Mouse (Mus musculus): Measurements from ENCODE around the gene Hist2h2aa1.

The Hist2h2aa1 gene

DNA sequence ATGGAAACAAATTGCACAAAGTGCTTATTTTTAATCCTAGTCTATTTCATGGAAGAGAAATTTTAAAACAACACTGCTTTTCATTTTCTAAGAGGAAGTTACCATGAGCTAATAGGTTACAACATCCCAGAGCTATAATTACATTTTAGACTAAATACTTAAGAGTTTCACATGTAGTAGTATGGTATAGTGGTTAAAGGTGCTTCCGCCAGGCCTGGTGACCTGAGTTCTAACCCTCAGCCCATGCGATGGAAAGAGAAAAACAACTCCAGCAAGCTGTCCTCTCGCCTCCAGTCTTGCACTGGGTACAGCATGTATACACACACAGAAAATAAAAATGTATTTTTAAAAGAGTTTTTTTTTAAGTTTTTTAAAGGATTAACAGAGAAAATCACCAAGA, 6.5 kb downstream of the Hist2h2aa1 start:
- 89% methylated on average over 3 of the region's 3 CpGs for WGBS

DNA sequence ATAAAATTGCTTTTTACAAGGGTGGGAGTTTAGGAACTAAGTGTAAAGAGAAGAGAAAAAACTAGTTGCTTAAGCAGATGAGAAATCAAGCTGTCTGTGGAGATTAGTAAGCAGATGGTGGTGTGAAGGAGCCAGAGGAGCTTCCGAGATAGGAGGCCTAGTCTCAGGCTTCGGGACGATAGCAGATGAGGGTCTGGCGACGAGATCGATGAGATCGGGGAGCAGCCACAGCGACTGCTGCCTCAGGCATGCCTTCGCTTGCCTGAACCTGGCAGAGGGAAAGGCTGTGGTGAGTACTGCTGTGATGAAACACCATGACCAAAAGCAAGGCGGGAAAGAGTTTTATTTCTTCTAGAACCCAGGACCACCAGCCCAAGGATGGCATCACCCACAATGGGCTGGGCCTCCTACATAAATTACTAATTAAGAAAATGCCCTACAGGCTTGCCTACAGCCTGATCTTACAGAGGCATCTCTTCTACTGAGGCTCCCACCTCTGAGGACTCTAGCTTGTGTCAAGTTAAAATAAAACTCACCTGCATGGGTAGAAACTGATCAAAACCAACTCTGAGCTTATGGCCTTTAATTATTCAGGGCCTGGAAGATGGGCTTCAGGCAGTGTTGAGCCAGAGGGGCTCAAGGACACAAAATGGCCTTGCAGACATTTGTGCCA, 9.5 kb downstream of the Hist2h2aa1 start:
- WGBS, result 58% methylated on average over 10 of the region's 10 CpGs

DNA sequence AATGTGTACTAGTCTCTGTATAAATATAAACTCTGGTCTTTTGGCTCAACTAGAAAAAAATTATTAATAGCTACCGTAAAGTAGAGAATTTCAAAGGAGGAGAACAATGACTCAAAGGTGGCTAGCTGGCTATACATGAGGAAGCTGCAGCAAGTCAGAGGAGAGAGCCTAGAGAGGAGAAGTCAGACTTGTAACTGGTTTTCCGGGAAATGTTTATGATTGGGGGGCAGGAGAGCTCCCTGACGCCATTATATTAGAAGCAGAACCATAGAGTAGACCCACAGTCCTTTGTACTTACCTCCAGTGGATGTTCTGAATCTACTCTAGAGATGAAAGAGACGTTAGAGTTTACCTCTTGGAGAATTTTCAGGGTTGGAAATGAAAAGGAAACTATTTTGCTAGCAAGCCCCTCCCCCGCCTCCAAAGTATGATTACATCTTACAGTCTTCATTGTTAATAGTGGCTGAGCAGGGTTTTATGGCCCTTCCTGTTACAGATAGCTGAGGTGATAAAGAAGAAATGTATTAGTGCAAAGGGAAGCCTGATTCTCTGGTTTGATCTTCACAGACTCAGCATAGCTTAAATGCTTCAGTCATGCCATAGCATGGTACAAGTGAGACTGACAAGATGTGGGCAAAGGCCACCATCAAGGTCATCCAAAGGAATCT, 10.8 kb downstream of the Hist2h2aa1 start:
- 78% methylated on average over 5 of the region's 5 CpGs for WGBS

DNA sequence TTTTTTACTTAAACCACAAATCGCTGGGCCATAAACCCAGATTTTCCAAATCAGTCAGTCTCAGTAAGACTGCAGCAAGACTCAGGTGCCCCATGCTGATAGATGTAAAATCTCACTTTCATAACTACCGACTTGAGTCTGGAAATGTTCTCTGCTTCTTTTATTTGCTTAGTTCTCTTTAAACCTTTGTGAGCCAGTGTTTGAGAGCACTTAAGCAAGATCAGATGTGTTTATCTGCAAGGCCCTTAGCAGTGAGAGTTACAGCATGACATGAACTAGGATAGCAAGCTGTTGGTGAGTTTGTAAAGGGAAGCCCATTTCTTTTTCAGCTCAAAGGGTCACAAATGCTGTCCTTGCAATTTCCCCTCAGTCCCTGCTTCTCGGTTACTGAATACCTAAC, 11.9 kb downstream of the Hist2h2aa1 start:
- 90% methylated on average over 3 of the region's 3 CpGs for WGBS

DNA sequence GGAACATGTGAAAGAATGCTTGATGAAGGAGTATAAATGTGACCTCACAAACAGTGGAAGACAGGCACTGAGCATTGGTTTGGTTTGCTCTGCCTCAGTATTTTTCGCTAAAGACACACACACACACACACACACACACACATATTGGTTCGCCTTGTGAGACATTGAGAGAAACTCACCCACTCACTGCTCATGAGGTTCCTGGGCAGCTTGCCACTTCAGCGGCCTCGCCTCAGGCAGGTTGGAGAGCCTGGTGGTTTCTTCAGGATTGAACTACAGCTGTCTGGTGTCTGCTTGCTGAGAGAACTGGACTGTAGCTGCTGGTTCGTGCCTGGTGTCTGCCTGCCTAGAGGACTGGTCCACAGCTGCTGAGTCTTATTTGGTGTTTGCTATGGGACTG, 14.9 kb downstream of the Hist2h2aa1 start:
- 73% methylated on average over 5 of the region's 5 CpGs for whole genome bisulfite sequencing

DNA sequence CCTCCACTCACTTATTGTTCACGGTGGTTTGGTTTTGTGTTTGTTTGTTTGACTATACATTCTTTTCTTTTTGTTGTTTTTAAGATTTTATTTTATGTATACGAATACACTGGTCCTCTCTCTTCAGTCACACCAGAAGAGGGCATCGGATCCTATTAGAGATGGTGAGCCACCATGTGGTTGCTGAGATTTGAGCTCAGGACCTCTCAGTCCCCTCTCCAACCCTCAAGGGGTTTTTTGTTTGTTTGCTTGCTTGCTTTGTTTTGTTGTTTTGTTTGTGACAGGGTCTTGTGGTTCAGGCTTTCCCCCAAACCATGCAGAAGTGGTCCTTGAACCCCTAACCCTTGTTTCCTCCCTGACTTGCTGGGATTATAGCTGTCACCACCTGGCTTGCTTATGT, 16.3 kb downstream of the Hist2h2aa1 start:
- 40% methylated on average over 3 of the region's 3 CpGs for WGBS

DNA sequence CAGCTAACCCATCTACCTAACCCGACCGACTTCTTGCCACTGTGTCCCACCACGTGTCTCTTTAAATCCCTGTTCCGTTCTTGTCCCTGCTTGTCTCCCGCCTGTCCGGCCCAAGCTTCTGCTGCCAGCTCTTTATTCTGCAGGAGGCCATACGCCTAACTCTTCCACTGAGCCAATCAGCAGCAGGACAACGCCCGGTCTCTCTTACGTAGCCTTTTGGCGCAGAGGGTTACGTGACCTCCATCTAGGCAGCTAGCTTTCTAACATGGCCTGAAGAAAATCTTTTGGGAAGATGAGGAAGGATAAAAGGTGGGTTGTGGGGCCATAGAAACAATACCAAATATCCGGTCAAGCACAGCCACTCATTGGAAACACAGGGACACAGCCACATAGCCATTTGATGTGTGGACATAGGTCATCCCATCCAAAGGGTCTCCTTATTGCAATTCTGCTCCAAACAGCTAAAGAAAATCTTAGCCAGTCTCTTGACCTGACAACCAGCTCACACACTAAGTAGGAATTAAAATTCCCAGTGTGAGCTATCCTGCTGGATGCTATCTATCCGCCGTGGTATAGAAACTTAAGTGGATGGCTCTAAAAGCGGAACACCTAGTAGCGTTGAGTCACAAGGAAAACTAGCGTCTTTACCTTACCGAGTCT, 17.0 kb downstream of the Hist2h2aa1 start:
- WGBS, result 1% methylated on average over 19 of the region's 19 CpGs

DNA sequence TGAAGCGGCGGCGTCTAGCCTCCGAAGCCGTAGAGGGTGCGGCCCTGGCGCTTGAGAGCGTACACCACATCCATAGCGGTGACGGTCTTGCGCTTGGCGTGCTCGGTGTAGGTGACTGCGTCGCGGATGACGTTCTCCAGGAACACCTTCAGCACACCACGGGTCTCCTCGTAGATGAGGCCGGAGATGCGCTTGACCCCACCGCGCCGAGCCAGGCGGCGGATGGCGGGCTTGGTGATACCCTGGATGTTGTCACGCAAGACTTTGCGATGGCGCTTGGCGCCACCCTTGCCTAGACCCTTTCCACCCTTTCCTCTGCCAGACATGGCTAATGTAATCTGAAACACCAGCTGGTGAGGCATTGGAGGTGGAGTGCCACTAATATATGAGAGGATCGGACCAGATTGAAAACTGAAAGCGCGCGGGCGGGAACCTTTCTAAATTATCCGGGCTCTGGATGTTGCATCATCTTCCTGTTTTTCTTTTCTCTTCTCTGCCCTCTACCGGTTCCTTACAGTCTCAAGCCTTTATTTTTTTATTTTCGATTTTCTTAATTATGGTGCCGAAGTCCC, 17.8 kb downstream of the Hist2h2aa1 start, which contains the start of gene Hist2h4:
TSS of gene Hist2h4 (minus strand) at position 333 of the 572 bp plus-strand sequence.
- WGBS, result under 1% methylated on average over 40 of the region's 40 CpGs

DNA sequence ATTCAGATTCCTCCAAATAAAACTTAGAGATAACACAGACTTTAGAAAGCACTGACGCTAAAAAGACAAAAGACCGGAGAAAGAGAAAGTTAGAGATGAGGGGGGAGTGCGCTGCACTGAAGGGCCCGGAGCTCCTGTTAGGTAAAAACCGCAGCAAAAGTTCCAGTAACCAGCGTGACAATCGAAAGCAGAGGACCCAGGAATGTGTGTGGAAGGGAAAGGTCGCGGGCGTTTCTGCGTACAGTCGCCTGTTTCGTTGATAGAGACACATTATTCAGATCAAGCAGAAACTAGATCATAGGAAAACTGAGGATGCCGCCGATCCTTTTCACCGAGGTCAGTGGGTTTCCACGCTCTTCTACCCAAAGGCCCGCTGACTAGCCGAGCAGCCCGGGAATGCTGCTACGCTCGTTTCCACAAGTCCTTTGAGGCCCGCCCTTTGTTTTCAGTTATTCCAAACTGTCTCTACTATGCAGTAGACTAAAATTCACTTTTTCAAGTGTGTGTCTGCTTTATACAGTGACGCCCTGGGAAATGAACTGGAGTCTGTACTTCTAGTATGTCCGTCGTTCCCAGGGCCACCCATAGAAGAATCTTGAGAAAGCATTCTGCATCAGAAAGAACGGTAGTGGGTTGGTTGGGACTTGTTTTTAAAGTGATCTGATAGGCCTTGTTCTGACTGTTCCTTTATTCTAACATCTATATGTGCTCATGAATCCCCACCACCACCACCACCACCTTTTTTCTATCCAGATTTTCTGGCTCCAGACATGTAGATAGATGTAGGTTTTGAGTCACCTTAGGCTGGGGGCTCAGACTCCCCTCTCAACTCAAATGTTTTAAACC, 18.5 kb downstream of the Hist2h2aa1 start:
- WGBS, result 2% methylated on average over 27 of the region's 27 CpGs

DNA sequence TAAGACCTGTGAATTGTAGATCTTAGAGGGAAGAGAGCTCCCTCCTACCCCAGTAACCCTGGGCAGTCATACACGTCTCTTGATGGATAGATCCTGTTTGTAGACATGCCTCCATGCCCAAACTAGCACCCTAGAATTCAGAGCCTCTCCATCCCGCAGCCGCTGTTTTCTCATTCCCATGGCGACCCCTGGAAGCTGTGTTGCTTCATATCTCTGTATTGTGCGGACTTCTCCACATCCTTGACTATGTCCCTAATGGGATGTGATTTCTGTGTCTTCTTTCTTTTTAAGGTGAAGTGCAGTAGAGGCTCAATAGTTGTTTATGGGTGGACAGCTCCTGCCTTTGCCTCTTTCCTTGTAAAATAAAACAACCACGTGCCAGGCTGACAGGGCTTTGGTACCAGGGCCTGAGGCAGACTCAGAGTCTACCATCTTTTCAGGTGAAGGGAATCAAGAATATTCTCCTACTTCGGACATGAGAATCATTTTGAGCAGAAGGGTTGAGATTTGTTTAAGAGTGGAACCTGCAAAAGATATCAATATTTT, 19.2 kb downstream of the Hist2h2aa1 start:
- WGBS, result 75% methylated on average over 7 of the region's 7 CpGs

DNA sequence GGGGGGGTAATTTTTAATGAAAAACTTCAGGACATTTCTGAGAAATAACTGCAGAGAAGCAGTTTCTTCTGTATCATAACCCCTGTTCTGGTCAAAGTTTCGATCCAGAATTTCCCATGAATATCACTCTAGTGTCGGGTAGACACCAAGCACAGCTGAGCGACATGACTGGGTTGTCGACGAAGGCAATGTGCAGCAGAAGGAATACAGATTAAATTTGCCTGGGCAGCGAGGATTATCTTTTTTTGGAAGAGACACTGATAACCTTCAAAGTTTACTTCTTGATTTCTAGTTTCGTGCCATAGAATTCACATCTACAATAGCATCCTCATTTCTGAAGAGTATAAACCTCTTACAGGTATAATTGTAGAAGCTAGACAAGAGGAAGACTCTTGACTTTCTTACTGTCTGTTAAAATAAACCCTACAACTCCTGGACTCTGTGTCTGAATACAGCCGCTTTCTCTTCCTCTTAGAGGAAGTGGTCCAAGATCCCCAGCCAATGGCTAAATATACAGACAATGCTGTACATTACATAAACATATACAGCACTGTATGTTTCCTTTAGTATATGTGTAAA, 20.9 kb downstream of the Hist2h2aa1 start:
- 88% methylated on average over 8 of the region's 8 CpGs for WGBS

DNA sequence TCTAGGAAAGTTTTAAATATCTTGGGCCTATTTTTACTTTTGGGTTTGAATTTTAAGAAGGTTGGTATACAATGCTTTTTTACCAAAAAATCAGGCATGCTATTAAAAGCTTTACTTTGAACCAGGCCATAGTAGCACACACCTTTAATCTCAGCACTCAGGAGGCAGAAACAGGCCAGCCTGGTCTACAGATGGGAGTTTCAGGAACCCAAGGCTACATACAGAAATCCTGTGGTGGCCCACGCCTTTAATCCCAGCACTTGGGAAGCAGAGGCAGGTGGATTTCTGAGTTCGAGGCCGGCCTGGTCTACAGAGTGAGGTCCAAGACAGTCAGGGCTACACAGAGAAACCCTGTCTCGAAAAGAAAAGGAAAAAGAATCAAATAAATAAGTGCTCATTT, 22.2 kb downstream of the Hist2h2aa1 start:
- 72% methylated on average over 4 of the region's 4 CpGs for WGBS

DNA sequence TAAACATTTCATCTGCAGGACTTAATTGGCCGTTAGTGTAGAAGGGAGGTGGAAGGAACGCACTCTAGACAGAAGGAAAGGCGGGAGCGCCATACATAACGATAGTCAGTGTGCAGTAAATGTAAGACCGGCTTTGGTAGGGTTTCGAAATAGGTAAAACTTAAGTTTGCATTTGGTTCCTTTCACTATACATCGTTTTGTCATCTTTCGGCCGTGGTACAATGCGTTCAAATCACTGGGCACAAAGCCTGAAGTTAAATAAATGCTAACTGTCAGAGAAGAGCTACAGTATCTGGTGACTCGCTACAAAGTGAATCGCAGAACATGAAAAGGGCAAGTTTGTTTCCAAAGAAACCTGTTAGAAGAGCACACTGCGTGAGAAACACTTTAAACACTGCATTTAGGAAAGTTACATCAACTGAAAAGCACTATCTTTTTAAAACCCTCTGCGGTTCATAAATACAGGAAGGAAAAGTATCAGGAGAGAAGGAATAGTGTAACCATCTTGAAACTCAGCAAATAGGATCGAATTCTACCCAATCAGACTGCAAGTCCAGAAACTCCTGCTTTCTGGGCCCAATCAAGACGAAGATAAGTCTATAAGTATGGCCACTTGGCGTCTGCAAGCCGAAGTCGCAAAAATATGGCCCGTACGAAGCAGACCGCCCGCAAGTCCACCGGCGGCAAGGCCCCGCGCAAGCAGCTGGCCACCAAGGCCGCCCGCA, 22.9 kb downstream of the Hist2h2aa1 start, which contains the start of gene Hist2h3b:
TSS of gene Hist2h3b (plus strand) at position 604 of the 725 bp plus-strand sequence.
- 6% methylated on average over 30 of the region's 30 CpGs for WGBS

DNA sequence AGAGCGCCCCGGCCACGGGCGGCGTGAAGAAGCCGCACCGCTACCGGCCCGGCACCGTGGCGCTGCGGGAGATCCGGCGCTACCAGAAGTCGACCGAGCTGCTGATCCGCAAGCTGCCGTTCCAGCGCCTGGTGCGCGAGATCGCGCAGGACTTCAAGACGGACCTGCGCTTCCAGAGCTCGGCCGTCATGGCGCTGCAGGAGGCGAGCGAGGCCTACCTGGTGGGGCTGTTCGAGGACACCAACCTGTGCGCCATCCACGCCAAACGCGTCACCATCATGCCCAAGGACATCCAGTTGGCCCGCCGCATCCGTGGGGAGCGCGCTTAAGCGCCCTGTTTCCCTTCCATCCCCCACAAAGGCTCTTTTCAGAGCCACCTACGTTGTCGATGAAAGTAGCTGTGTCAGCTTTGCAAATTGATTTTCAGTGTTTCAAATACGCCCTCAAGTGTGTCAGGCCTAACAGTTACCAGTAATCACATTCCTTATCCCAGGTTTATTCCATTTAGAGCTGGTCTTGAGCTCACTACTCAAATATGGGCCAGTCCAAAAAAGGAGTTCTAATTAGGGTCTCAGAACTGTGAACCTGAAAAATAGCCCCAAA, 23.6 kb downstream of the Hist2h2aa1 start:
- WGBS, result 1% methylated on average over 15 of the region's 44 CpGs

DNA sequence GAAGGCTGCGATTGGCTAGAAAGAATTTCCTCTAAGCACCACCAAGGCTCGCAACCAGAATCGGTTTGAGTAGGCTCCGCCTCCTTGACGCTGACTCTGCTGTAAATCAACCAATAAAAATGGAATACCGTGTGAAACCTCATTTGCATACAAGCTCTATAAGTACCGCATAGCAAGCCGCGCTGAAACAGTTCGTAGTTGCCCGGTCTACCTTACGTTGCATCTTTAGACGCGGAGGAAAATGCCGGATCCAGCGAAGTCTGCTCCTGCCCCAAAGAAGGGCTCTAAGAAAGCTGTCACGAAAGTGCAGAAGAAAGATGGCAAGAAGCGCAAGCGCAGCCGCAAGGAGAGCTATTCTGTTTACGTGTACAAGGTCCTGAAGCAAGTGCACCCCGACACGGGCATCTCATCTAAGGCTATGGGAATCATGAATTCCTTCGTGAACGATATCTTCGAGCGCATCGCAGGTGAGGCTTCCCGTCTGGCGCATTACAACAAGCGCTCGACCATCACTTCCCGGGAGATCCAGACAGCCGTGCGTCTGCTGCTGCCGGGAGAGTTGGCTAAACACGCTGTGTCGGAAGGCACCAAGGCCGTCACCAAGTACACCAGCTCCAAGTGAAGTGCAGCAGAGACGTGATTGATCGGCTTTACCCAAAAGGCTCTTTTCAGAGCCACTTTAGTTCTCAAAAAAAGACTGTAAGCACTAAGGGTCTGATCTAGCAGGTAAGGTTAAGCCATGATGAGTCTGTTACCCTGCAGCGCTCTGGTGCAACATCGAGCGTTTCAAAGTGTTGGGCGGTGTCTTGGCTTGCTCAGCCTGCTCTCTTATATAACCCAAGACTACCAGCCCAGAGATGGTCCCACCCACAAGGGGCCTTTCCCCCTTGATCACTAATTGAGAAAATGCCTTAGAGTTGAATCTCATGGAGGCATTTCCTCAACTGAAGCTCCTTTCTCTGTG, 24.5 kb downstream of the Hist2h2aa1 start, which contains the start of gene Hist2h2bb:
TSS of gene Hist2h2bb (plus strand) at position 242 of the 964 bp plus-strand sequence.
- 1% methylated on average over 45 of the region's 45 CpGs for WGBS

DNA sequence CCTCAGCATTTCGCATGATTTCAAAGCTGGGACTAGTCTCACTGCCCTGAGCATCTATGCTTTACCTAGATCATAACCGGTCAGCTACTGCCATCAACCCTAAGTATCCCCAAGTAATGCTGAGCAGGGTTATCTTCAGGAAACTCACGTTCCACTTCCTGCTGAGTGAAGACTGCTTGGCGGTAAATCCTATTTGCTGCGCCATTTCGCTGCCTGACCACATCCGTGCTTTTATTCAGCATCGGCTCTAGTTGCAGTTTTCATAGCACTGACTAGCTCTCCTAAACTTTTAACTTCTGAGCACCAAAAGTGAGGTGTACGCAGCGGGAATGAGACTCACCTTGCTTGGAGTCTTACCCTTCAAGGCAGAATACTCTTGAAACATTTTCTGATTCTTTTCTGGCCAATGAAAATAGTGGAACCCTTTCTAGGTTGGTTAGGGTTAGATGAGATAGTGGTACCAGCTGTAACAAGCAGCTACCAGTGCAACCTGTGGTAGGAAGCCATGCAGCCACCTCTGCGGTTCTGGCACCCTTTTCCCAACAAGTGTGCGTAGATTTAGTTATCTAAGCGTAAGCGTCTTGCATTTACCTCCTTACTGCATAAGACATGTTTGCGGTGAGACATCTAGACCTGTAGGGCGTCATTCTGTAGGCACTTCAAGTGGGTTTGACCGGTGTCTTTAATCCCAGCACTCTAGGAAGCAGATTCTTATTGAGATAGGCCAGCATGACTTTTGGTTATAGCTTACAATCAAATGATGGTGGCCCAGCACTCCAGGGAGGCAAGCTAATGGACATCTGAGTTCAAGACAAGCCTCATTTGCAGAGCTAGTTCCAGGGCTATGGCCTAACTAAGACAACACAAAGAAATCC, 28.5 kb downstream of the Hist2h2aa1 start:
- 93% methylated on average over 17 of the region's 17 CpGs for WGBS

DNA sequence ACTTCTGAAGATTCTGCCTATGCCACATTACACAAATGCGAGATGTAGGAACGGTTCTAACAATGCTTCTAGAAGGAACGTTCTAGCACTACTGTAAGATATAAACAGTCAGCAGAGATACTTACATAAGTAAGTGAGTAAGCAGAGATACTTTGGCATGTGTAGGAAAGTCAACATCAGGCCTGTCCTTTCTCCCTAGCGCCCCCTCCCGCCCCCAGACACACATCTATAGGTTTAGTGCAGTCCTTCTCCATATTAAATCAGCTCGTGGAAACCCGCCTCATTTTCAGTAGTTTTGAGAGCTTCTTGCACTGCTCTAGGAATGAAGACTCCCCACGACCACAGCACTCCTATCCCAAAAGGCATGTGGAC, 32.1 kb downstream of the Hist2h2aa1 start:
- WGBS, result 17% methylated on average over 8 of the region's 8 CpGs

Data from cerebral cortex, adult 2 months (tissue).